Mouse (Mus musculus) thymus, adult 2 months (tissue): ENCODE measurements at regions not wholly inside any gene's neighbourhood (a gene's known extent, or its start where the extent isn't known, plus 50 kb on each side); places are given as distances from the start of the nearest gene placed in this dataset.

Experiments
- CTCF ChIP-seq: fragments of 200-500 bp; IDR thresholded peaks from 2 replicates; pipeline ENCODE4 v1.5.1; 2012; ENCODE audit warnings: mild to moderate bottlenecking, control low read depth, low read length, moderate library complexity, borderline replicate concordance; ENCODE audit not compliant: control insufficient read depth, poor library complexity, insufficient read depth; ENCODE audit errors: extremely low read depth
- POLR2A ChIP-seq: fragments of 200-500 bp; IDR thresholded peaks from 2 replicates; pipeline ENCODE4 v1.6.1; 2012; ENCODE audit warnings: mild to moderate bottlenecking, low read length, control low read depth, moderate library complexity; ENCODE audit not compliant: control insufficient read depth, poor library complexity, insufficient read depth; ENCODE audit errors: extremely low read depth

- no peak for TF ChIP-seq CTCF
- TF ChIP-seq POLR2A = no peak
Observed at GRCm38 (mm10) chr4:45672262-45673076, 126.4 kb upstream of the Aldh1b1 start.
